Mouse (Mus musculus) G1E (cell line): ENCODE results near the gene Scyl1.

Experiments used
- CTCF ChIP-seq: IDR thresholded peaks from 2 replicates; pipeline ENCODE4 v1.5.1; 2012; ENCODE audit warnings: low read depth, low read length, inconsistent platforms, mixed read lengths
- GATA1 ChIP-seq: IDR thresholded peaks from 2 replicates; pipeline ENCODE4 v1.6.1; 2012; ENCODE audit warnings: borderline replicate concordance, low read length, inconsistent platforms, mixed read lengths
- GATA2 ChIP-seq: IDR thresholded peaks from 2 replicates; pipeline ENCODE4 v1.6.1; 2012; ENCODE audit warnings: low read depth, low read length, inconsistent platforms, borderline replicate concordance
- POLR2AphosphoS5 ChIP-seq: IDR thresholded peaks from 2 replicates; pipeline ENCODE4 v1.6.1; 2012; ENCODE audit warnings: low read depth, low read length, inconsistent platforms; ENCODE audit not compliant: insufficient replicate concordance
- TAL1 ChIP-seq: conservative IDR thresholded peaks from 2 replicates; pipeline ENCODE4 v1.6.1; 2012; ENCODE audit warnings: low read depth, low read length, inconsistent platforms, mixed read lengths

- TF ChIP-seq TAL1 (no peak), CTCF (no peak), GATA1 (no peak), GATA2 (no peak), POLR2AphosphoS5 (no peak)
These were observed 14.1 kb downstream of the Scyl1 start for GRCm38 (mm10) chr19:5756991-5757636.
